Mouse (Mus musculus) 3T3-L1 (cell line): ENCODE measurements around the gene Ddit4l.
"Not testable (repeated sequence)": the region's sequence is repeated elsewhere in the genome, so short reads cannot be mapped to it uniquely, and the experiment has no call there.

Experiments used
- DNase-seq: peaks from one replicate; pipeline ENCODE4 v3.0.0-alpha.2; 2015; ENCODE audit warnings: low read depth, low spot score

Ddit4l gene

DNA sequence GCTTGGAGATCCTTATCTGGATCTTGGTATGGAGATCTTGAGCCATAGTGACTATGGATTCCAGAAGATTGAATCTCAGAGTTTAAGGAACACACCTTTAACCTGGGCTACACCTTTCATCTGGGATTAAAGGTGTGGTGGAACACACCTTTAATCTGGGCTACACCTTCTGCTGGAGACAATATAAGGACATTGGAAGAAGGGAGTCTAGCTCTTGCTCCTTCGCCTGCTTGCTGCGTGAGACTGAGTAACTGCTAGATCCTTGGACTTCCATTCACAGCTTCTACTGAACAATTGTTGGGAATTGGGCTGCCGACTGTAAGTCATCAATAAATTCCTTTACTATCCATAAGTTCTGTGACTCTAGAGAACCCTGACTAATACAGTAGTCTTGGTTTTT lies at the start of gene Ddit4l:
Gene Ddit4l (plus strand): TSS at position 301 of the 400 bp plus-strand sequence.
- DNase-seq: not testable (repeated sequence)

DNA sequence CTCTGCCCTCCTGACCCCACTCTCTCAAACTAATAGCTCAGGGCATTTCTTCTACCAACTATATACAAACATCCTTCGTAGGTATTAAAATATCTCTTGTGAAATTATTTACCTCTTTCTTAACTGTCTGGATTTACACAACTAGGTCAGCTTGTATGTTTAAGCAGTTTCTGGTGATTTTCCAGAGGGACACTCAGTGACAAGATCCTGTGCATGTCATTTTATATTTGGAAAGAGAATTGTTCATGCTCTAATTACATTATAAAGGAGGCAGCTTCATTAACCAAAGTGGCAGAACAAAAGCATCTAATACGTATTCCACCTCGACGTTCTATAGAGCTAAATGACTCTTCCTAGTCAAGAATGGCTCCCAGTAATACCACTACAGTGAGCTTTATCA lies 45.3 kb upstream of the Ddit4l start:
- no peak for DNase-seq

DNA sequence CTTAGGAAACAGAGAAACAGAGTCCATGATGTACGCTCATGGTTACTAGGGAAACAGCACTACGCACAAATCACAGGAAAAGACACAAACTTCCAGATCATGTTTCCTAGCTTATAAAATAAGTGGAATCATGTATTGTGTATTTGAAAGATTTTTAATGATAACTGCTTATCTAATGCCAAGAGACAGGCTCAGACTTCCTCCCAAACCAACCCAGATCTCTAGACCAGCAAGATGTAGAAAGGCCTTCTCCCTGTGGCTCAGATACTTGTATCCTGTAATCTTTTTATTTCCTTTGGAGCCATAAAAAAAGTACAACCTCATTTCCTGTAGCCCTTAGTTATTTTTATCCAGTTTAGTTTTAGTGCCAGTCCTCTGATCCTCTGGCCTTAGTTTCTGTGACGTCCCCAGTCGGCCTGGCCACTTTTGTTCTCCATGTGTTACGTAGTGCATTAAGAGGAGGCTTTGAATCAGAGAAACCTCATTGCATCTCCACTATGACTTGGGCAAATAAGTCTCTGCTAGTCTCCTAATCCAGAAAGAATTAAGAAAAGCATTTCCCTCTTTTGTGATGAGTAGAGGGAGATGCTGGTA lies 34.9 kb upstream of the Ddit4l start:
- DNase-seq: no peak

DNA sequence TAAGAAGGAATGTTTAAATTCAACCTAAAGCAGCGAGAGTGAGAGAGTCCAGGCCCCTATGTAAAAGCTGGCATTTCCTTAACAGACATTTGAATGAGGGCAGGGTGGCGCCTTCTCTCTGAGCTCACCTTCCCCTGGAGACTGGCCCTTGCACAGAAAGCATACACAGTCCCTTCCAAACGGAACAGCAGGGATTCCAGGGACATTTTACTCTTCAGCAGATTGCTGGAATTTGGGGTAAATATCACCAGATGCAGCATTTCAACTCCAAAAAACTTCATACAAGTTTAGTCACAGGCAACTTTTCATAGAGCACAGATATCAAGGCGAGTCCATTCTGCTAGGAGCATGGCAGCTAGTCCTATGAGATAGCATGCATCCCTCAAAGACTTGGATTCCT lies 31.6 kb upstream of the Ddit4l start:
- no peak for DNase-seq

DNA sequence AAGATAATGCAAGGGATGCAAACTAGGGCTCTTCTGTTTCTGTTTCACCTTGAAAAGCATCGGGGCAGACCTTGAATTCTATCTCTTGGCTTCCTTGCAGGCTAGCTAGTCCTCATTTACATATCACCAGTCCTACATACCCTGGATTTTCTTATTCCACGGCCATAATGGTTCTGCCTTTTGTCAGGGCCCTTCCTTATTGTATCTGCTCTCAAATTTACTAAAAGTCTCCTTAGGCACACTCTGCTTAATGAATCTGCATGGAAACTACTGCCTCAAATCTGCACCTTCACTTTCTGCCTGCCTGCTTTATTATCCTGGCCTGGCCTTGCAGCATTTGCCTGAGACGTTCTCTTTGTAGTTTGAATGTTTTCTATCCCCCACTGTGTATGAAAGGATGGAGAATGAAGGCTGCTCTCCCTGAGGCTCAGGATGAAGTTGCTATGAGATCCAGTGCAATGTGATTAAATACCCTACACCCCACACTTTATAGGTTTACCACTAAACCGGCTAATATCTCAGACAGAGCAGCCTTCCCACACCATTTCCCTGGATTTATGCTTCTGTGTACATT lies 27.0 kb upstream of the Ddit4l start:
- DNase-seq: no peak

DNA sequence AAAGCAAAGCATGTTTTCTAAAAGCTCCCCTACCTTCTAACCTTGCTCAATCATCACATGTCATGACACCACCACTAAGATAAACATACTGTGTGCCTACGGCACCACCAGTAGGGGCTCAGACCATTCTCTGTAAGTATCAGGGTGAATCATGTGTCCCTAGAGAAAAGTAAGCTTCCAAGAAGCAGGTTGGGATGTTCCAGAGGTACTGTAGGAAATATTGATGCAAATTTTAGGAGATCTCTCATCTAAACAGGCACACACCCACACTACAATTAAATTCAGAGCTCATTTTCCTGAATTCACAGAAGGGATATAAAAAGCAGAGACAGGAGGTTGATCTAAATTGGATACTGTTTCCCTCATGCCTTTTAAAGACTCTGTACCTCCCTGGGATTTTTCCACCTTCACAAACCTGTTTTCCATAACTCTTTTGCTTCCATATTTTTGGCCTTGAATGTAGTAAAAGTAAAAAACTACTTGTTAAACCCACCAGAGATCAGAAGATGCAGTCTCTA lies 12.4 kb upstream of the Ddit4l start:
- DNase-seq: peak; percentile 28

DNA sequence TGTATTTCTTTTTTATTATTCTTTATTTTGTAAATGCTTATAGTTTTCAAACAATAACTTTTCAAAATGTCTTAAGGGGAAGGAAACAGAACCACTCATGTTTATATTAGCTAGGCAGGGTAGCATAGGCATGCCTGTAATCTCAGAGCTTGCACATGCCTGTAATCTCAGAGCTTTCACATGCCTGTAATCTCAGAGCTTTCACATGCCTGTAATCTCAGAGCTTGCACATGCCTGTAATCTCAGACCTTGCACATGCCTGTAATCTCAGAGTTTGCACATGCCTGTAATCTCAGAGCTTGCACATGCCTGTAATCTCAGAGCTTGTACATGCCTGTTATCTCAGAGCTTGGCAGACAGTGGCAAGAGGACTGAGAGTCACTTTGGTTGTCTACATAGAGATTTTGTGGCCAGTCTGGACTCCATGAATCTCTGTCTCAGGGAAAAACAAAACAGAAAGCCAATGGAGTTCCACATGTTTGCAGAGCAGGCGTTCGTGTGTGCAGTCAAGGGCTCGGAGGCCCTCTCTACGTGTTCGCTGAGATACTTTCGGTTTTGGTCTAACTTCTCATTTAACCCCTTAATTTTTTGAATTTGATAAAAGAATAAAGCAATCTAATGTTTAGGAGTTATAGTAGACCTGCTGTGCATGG lies 10.8 kb upstream of the Ddit4l start:
- no peak for DNase-seq

DNA sequence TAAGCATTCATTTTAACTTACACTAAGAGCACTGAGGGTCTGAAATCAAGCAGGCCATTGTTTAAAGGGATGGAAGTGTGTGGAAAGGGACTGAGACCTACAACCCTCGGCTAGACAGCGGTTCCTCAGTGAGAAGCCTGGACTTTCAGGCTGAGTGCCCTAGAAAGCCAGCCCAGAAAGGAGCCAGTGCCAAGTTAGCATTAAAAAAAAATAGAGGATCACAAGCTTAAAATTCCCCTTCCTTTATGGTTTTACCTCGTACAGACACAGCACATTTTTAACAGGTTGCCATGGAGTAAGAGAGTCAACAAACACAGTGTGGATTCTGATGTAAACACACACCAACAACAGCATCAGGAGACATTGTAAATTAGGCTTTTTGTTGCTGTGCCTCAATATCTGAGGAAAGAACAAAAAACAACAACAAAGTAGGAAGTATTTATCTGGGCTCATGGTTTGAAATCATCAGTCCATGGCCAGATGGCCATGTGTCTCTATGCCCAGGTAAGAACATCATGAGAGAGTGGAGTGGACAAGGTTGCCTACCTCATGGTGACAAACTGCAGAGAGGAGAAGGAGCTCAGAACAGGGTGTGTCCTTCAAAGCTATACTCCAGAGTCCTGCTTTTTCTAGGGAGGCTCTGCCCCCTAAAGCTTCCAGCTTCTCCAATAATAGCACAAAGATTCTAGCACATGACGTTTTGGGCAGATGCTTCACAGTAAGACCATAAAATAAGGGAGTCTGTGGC lies 10.1 kb upstream of the Ddit4l start:
- DNase-seq: peak; percentile 3

DNA sequence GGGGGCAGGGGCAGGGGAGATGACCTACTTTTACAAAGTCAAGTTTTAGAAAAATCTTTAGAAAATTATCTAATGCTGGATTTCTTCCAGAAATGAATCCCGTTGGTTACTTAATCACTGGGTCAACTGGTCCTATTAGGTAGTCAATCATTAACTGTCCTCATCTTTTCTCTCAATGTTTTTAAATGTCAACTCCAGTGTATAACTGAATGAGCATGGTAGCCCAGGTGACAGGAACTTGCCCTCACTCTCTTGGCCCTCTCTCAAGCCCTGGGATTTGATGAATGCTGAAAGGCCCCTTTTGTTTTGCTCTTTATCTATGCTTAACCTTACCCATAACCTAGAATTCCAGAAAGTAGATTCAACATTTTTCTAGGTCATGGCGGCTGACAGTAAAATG lies 9.4 kb upstream of the Ddit4l start:
- no peak for DNase-seq

DNA sequence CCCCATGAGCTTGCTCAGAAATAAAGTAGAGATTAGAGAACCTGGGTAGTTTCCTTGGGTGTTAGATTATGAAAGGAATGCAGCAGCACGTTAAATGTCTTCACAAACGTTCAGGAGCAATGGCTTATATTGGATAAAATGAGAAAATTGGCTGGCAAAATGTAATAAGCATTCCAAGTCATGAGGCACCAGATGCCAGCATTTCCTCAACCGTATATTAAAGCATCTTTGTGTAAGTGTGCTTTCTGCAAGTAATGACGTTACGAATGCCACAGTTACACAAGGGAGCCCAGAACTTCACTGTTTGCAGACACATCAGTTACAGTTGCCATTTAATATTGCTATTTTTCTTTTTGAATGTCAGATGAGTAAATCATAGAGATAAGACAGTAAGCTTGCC lies 872 bp upstream of the Ddit4l start:
- DNase-seq: no peak

DNA sequence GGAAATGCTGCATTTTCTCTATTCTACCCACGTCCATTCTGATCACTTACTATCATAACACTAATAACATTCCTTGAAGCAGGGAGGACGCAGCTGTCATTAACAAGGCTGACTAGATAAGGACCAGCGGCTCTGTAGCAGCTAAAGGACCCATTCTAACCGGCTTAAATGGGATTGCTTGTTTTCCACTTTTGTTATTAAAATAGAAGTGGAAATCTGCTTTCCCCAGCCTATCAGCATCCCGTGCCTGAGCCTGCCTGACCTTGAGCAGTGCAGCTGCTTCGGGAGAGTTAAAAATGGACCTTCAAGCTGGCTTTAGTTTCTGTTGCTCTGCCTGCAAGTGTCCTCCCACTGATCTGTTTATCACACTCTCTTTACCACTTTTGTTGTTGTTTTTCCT lies 679 bp downstream of the Ddit4l start:
- DNase-seq: no peak

DNA sequence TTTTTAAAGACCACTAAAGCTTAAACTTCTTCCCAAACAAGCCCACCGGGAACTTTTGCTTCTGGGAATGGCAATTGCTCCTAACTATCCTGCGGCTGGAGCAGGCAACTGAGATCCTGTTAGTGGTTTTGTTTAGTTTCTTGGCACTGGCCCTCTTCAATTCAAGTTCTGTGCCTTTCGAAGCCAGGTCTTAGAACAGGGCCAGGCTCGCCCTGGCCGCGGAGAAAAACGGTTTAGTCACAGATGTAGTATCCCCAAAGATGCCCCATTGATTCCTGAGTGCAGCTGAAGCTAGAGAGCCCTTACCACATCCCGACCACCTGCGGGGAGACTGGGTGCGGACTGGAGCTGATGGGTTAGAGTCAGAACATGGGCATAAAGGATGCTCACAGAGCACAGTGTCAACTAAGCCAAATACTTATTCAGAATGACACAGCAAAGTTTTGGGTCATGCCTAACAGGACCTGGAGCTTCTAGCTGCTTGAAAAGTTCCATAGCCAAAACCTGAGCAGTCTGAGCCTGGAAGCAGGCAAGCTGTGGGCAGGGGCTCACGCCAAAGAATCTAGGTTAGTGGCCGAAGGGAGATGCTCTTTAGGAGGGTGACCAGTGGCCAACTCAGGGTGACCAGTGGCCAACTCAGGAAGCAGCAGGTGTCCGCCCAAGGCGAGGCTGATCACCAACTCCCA lies 1.6 kb downstream of the Ddit4l start:
- DNase-seq: no peak

DNA sequence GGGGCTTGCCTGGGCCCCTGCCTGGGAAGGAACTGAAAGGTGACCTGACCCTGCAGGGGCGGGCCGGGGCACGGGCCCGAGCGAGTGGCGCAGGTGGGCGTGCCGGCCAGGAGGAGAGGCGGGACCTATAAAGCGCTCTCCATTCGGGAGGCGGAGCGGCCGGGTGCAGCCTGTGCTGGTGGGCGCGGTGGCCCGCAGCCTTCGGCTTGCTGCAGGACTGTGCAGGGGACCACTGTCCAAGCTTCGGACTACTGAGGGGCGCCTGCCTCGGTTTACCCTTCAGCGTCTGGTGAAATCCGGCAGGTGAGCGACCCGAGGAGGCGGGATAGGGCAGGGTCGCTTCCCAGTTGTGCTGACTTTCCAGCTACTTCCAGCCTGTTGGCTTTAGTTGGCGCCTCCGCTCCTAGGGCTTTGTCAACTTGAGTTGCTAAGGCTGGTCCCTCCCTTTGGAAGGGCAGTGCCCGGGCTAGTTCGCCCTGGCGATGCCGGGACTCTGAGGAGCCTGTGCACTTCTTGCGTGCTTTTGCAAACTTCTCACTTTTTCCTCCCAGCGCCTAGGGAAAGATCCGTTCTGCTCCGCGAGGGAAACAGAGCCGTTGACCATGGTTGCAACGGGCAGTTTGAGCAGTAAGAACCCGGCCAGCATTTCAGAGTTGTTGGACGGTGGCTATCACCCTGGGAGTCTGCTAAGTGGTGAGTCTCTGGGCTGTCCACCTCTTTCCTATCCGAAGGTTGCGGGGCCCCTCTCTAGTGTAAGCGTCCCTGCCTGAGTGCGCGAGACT lies 2.4 kb downstream of the Ddit4l start:
- no peak for DNase-seq

DNA sequence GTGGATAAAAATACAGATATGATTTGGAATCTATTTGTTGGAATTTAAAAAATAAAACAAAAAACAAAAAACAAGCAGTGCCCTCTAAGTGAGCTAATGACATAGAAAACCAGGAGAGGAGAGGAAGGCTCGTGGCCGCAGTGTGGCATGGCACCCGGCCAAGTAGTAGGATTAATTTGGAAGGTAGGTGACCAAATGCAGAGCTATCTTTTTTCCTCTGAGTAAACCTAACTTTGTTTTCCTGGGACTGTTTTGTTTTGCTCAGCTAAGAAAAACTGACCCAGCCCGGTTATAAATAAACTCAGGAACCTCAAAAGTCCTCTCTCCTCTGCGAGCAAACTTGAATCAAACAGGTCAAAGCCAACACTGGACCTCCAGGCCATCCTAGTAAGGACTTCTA lies 3.6 kb downstream of the Ddit4l start:
- no peak for DNase-seq

DNA sequence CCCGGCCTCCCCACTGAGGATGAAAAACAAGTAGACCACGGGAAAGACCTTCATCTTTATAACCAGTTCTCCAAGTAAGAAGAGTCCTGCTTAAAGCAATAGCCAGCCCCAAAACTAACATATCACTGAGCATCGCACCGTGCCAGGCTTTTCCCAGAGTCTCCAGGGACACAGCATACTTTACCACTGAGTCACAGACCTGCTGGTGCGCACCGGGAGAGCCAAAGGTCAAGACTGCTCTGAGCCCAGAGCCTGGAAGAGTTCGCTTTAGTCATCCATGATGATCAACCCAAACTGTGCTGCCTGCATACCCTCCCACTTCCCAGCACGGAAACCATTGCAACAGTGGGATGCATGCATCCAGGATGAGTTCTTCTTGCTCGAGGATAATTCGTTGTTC lies 12.3 kb downstream of the Ddit4l start:
- DNase-seq: peak; percentile 93

DNA sequence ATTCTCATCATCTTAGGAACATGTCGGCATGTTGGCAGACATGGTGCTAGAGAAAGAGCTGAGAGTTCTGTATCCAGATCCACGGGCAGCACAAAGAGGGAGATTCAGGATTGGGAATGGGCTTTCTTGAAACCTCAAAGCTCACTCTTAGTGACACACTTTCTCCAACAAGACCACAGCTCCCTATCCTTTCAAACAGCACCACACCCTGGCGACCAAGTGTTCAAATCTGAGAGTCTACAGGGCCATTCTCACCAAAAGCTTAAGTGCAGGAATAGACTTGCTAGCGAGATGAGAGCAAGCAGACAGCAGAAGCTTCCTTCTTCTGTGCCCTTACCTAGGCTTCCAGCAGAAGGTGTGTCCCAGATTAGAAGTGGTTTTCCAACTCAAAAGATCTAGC lies 15.2 kb downstream of the Ddit4l start:
- no peak for DNase-seq

DNA sequence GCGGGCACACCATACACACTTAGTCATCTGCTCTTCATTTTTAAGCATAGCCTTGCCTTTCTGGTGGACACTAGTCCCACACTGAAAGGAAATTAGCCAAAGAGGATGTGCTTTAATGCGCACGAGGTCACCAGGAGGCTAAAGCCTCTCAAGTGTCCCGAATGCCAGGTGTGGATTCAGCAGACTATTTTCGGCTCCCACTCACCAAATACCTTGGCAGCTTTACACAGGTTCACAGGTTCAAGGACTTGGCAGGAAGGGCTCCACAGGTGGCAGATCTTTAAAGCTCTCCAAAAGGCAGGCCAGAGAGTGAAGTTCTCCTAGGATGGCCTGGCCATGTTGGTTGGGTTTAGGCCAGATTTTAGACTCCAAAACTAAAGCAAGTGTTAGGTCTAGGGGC lies 19.8 kb downstream of the Ddit4l start:
- DNase-seq: no peak

DNA sequence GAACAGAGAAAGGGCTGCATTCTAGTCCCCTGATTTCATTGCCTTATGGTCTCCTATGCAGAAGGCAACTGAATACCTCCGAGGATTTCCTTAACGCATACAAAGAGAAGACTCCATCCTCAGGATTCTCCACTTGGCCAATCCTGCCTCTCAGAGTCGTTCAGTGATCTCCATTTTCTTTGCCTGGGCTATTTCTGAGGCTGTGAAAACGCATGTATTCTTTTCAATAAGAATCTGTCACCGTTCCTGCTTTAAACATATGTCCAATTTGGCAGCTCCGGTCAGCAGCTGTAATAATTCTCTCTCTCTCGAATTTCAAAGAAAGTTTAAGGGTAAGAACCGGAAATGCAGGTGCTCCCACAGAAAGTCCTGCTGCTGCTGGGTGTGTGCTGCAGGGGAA lies 20.7 kb downstream of the Ddit4l start:
- no peak for DNase-seq

DNA sequence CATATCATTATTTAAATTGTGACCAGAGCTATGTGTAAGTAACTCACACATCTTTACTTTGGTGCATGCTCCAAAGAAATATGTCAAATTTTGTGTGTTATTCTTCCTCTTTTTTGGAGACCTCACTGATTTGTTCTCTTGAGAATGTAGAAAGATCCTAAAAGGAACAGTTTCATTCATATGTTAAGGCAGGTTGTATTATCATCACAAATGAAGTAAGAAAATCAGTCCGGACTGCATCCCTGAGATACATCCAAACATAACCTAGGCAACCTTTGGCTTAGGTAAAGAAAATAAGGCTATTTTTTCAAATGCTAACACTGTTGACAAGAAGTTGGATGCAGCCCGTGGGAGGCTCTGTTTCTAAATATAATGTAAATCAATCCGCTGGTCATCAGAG lies 21.2 kb downstream of the Ddit4l start:
- no peak for DNase-seq

DNA sequence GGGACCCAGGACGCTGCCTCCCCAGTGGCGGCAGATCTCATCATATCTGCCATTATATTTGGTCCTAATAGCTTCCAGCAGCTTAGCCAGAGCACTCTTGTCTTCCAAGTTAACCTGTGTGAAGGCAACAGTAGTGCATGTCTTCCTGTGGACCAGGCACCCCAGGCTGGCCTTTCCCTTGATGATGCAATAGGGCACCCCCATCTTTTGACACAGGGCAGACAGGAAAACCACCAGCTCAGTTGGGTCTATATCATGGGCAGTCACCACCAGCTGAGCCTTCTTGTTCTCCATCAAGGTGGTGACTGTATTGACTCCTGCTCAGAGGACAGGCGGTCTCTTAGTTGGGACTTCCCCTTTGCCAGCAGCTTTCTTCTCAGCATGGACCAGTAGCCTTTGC lies 22.7 kb downstream of the Ddit4l start:
- no peak for DNase-seq

DNA sequence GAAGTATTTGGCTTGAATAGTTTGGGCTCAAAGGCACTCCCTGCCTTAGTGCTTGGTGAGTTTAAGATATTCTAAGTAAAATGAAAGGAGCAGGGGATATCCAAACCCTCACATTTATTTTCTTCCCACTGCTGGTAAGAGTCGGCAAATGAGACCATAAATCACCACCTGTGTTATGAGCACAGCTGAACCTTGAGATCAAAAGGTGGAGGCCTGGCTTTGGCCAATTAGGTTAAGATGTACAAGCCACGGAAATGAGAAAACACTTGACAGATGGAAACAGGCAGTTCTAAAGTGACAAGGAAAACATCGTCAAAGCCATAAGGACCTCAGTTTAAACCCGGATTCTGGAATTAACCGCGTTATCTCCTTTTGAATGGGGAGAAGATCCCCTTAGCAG lies 23.5 kb downstream of the Ddit4l start:
- DNase-seq: no peak
